Mouse (Mus musculus) cerebellum, postnatal 14 days (tissue): ENCODE measurements around the gene Cltc.
"Not testable (repeated sequence)": the region's sequence is repeated elsewhere in the genome, so short reads cannot be mapped to it uniquely, and the experiment has no call there.

ENCODE experiments used
- DNase-seq, 2 experiments: peaks; one replicate each; pipeline ENCODE4 v3.0.0; 2021; ENCODE audit warnings: mixed read lengths in 2 of 2

The Cltc gene

DNA sequence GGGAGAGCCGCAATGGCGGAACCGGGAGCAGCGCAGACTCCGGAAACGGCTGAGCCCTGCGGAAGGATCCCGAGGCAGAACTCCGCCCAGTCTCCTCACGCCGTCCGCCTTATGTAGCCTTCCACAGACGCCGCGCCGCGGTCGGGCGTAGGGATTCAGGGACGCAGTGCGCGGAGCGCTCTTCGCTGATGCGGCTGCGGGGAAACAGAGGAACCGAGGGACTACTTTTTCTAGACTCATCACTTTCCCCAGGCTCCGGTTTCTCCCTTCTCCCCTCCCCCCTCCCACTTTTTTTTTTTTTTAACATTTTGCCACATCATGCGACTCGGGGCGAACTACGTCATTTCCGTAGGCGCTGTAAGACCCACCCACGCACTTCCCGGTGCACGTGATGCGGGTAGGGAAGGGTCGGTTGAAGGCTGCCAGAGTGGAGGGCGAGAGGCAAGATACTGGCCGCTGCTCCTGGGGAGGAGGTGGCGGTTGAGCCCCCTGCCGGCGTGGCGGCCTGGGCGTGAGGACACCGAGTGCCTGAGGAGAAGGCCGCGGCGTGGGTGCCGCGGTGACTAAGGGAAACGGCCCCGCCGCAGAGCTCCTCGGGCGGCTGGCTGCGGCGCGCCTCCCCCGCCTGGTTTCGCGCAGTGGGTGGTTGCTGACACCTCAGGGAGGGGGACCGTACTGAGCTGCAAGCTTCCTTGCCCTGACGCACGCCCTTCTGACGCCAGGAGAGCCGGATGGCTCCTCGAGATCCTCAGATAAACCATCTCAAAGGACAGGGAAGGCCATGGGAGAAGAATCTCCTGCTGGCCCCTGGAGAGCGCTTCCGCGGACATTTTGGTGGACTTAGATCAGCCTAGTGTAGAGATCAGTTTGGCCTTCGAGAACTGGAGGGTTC, at the start of gene Cltc:
Gene Cltc, minus strand, starts transcription at position 86 of the 892 bp plus-strand sequence.
- DNase-seq: peak; percentile 96 to 97

GRCm38 (mm10) chr11:86807001-86807477, 49.7 kb upstream of the Cltc start:
- DNase-seq: peak; percentile 60 to 63

- DNase-seq: no peak
Measured at GRCm38 (mm10) chr11:86794161-86794560, 36.8 kb upstream of the Cltc start.

- peak in 1 of 2 experiments; percentile 5 for DNase-seq
Measured at GRCm38 (mm10) chr11:86787436-86787835, 30.1 kb upstream of the Cltc start.

- no peak for DNase-seq
Measured at GRCm38 (mm10) chr11:86785767-86786166, 28.4 kb upstream of the Cltc start.

- no peak for DNase-seq
Measured at GRCm38 (mm10) chr11:86769884-86770283, 12.5 kb upstream of the Cltc start.

GRCm38 (mm10) chr11:86764501-86764900, 7.1 kb upstream of the Cltc start:
- DNase-seq: no peak

- DNase-seq: not testable (repeated sequence)
Measured at GRCm38 (mm10) chr11:86763127-86763526, 5.8 kb upstream of the Cltc start.

DNA sequence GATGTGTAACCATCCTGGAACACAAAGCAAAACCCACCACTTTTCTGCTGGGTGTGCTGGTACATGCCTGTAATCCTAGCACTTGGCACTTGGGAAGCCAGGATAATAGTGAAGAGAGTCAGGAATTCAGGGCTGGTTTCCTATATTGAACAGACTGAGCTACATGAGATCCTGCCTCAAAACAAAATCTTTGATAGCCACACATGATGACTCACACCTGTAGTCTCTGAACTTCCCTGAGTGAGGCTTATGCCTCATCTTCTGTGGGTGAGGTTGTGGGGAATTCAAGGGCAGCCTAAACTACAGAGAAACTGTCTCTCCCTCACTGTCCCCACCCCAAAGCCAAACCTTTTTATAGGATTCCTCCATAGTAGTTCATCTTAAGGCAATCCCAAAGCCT, 3.0 kb upstream of the Cltc start:
- DNase-seq: no peak

DNA sequence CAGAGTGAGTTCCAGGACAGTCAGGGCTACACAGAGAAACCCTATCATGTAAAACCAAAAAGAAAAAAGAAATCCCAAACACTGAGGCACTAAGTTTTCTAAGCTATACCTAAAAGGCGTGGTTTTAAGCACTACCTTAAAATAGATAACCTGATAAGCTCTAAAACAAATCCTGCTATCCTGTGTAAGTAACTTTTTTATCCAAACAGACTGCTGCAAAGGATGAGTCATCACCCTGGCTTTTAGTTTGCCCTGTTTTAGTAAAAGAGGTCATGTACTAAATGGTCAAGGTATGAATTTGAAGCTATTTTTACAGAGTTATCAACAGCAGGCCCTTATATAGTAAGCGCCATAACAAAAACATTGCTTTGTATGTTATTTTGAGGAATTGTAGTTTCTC, 2.5 kb upstream of the Cltc start:
- no peak for DNase-seq

DNA sequence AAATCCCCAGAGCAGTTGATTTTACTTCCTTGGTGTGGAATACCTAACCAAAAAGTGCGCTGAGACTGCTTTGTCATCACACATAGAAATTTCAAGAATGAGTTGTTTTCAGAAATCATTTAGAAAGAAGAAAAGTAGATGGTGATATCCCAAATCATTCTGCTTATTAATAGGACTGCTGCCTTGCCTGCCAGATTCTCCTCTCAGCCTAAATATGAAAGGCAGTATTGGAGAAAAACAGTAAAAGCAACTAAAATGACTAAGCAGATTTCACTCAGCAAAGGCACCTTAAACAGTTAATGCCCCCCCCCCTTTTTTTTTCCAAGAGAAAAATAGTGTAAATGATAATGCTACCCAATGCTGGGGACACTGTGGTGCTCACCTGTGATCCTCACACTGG, 1.9 kb upstream of the Cltc start:
- DNase-seq: no peak

DNA sequence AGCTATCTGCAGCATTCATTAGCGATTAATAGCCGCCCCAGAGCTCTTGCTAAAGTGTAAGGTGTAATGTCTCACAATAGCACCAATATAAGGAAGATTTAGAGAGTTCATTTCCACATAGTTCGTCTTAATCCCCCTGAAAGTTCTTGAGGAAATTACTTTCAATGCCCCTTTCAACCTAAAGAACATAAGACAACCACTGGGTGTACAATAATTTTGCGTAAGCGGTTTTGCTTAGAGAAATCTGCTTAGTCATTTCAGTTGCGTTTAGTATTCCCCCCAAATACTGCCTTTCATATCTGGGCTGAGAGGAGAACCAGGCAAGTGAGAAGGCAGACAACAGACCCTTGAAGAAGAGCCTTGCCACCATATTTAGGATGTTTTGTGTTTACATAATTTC, 1.2 kb upstream of the Cltc start:
- DNase-seq: no peak

DNA sequence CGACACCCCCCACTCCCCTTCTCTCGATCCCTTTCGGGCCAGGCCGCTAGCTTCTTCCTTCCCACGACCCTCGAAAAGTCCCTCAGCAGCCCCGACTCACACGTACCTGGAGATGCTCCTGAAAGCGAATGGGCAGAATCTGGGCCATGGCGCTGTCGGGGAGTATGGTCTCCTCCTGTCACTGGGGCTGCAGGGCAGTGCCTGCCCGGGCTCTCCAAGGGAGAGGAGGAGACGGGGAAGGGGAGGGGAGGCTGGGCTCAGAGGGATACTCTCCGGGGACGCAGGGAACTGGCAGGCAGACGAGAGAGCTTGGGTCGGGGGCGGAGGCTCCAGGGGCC, 254 bp downstream of the Cltc start:
- DNase-seq: no peak

- peak; percentile 68 to 75 for DNase-seq
Measured at GRCm38 (mm10) chr11:86756156-86757141, 916 bp downstream of the Cltc start.

DNA sequence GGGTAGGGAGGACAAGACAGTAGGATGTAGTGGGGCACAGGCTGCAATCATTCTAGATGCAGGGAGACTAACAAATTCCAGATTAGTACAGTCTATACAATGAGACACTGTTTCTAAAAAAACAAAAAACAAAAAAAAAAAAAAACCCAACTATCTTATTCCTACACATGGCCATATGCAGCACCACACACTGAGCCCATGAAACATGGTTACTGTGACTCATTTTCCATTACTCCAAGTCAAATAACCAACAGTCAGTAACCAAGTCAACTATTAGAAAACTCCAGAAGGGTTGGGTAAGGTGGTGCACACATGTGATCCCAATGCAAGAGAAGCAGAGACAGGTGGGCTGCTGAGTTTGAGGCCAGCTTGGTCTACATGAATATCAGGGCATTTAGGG, 5.0 kb downstream of the Cltc start:
- no peak for DNase-seq

- peak in 1 of 2 experiments; percentile 26 for DNase-seq
Measured at GRCm38 (mm10) chr11:86751010-86751409, 6.4 kb downstream of the Cltc start.

- peak; percentile 16 to 58 for DNase-seq
Measured at GRCm38 (mm10) chr11:86749776-86750423, 7.5 kb downstream of the Cltc start.

DNA sequence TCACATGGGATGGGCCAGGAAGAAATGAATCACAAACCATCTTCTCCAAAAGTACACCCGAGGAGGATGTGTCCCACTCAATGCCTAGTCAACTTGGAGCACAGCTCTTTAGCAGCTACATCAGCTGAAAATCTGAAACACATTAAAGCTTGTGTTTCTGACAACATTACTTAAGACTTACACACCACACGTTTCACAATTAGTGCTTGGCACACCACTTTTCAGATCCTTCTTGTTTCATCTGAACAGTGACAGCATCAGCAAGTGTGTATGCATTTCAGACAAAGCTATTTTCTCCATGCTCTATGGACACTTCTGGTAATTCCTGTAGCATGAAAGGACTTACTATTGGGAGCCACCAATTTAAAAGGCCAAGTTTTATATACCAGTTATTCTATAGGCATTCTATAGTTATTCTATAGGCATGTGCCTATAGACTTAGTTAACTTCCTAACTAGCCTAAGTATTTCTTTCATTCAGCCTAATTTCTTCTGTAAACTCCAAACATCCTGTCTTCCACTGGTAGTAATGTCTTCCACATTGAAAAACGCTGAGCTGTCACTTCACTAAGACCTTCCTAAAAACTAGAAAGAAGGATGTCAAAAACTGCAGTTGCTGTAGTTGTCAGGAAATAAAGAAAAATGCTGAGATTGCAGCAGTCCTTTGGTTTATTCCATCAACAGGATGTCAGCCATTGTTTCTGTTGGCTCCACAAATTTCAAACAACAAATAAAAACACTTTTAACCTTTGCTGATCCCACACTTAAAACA, 11.5 kb downstream of the Cltc start:
- no peak for DNase-seq

DNA sequence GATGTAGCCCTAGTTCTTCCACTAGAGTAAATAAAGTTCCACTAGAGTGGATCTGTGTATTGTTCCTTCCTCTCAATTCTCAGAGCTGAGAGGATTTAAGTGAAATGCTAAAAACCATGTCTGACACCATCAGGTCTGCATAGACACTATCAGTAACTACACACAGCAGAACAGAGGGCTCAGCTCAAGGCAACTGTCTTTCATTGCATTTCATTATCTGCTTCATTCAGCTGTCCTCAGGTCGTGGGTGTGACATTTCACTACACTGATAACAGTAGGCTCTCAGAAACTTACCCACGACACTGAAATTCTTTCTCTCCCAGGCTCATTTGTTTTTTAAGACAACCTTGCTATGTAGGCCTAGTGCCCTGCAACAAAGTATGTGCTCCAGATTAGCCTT, 14.8 kb downstream of the Cltc start:
- no peak for DNase-seq

GRCm38 (mm10) chr11:86741505-86741904, 15.9 kb downstream of the Cltc start:
- DNase-seq: no peak

DNA sequence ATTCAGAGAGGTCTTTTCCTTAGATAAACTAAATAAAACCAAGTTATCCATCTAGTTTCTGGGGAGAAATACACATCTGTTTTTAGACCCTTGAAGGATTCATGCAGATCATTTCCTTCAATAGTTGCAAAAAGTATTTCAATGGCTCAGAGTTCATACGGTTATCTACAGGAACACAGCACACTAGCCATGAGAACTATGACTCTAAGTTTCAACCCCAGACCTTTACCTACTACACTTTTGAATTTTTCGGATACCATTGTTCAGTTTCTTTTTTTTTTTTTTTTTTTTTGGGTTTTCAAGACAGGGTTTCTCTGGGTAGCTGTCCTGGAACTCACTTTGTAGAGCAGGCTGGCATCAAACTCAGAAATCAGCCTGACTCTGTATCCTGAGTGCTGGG, 17.9 kb downstream of the Cltc start:
- DNase-seq: no peak

GRCm38 (mm10) chr11:86738956-86739355, 18.4 kb downstream of the Cltc start:
- DNase-seq: no peak
